In the genomic region with DNA sequence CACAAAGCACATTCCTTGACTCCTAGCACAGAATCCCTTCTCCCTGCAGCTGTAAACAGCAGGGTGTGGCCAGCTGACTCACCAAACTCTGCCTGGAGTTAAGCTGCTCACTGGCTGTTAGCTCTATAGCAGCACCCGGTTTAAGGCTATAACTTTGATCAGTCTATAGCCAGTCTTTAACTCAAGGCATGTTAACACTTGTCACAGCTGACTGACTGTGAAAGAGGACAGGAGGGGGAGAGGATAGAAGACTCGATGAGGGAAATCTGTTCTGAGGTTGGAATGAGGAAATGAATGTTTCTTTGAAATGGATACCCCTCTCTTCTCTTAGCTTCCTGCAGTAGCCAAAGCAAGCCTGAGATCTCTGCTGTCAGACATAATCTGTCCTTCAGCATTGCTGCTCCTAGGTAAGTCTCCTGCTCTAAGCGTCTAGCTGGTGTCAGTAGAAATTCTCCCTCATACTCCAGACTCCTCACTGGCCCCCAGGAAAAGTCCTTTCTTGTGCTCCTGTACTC, we compare ENCODE assay signal across 8 mouse cellular contexts. TPM values are rescaled to one million over a fixed set of nuclear protein-coding genes. Genes with fewer than 3 reads are reported as not detected.
DNase-seq lines count a peak whose midpoint lies in the region; ATAC-seq and TF ChIP-seq lines count a peak whose summit lies in the region.

No protein-coding gene starts in this region.

- WGBS in cerebellum, adult 2 months: 3% methylated on average over 3 of the region's 3 CpGs
- WGBS in forebrain, embryonic 11.5 days: 2% methylated on average over 3 of the region's 3 CpGs
- WGBS in hindbrain, embryonic 16.5 days: 2% methylated on average over 3 of the region's 3 CpGs
- WGBS in liver, embryonic 16.5 days (ENCODE audit: insufficient replicate concordance): 3% methylated on average over 3 of the region's 3 CpGs

- ATAC-seq in forebrain, embryonic 11.5 days (replicated peaks; ENCODE audit: low FRiP score): peak; percentile 25; the same call in 1 of the 2 replicates
- no peak for ATAC-seq in hindbrain, embryonic 16.5 days
- ATAC-seq in liver, embryonic 16.5 days (ENCODE audit: low read depth): peak; percentile 89
- ATAC-seq in neutrophil, adult 5-6 weeks (ENCODE audit: extremely low read depth, insufficient number of reproducible peaks, low FRiP score, poor library complexity, severe bottlenecking): 0 out of 2 replicates have a peak, but pooled peaks have one; percentile 19

- H3K4me3 ChIP-seq in cerebellum, adult 2 months (replicated peaks; ENCODE audit: insufficient read depth, low read depth, low read length): peak overlapping the region; percentile 9
- H3K4me3 ChIP-seq in forebrain, embryonic 11.5 days (ENCODE audit: low read depth, low read length): peak overlapping the region; percentile 36
- H3K4me3 ChIP-seq in hindbrain, embryonic 16.5 days (ENCODE audit: low read length): peak overlapping the region; percentile 44
- H3K4me3 ChIP-seq in liver, embryonic 16.5 days (ENCODE audit: low read depth, low read length): peak overlapping the region; percentile 70

- no peak for TF ChIP-seq POLR2A in cerebellum, adult 2 months (IDR thresholded peaks at IDR 0.05; ENCODE audit: borderline replicate concordance, insufficient read depth, low read length)

- peak overlapping the region; percentile 36 for H3K4me2 ChIP-seq in forebrain, embryonic 11.5 days (ENCODE audit: low read depth, low read length, severe bottlenecking)
- peak overlapping the region; percentile 49 for H3K4me2 ChIP-seq in hindbrain, embryonic 16.5 days (ENCODE audit: low read length)
- H3K4me2 ChIP-seq in liver, embryonic 16.5 days (ENCODE audit: low read depth, low read length): peak overlapping the region; percentile 51

- no peaks in the 10 kb centered on the region for H3K4me1 ChIP-seq in cerebellum, adult 2 months (ENCODE audit: control insufficient read depth, insufficient read depth, low read length)
- H3K4me1 ChIP-seq in forebrain, embryonic 11.5 days (replicated peaks; ENCODE audit: control insufficient read depth, insufficient read depth, low read length): no peaks in the 10 kb centered on the region
- no peaks in the 10 kb centered on the region for H3K4me1 ChIP-seq in hindbrain, embryonic 16.5 days (ENCODE audit: control insufficient read depth, insufficient read depth, low read depth, low read length)
- H3K4me1 ChIP-seq in liver, embryonic 16.5 days (ENCODE audit: control insufficient read depth, low read depth, low read length): peaks cover 8% of the 10 kb centered on the region

- no peaks in the 10 kb centered on the region for H3K36me3 ChIP-seq in forebrain, embryonic 11.5 days (ENCODE audit: control insufficient read depth, insufficient read depth, low read length)
- H3K36me3 ChIP-seq in hindbrain, embryonic 16.5 days (ENCODE audit: control insufficient read depth, insufficient read depth, low read length): no peaks in the 10 kb centered on the region
- no peaks in the 10 kb centered on the region for H3K36me3 ChIP-seq in liver, embryonic 16.5 days (ENCODE audit: control insufficient read depth, insufficient read depth)

- no peak for DNase-seq in cerebellum, adult 2 months
- DNase-seq in cerebellum, adult 11-12 months: no peak
- DNase-seq in adrenal gland, adult 8-10 months: peak; percentile 8
- no peak for DNase-seq in forebrain, embryonic 11.5 days (ENCODE audit: low spot score)
- no peak for DNase-seq in right cerebral cortex, postnatal 25 days

- H3K27me3 ChIP-seq in cerebellum, adult 2 months (ENCODE audit: control insufficient read depth, insufficient read depth, low read length): no peaks in the 10 kb centered on the region
- H3K27me3 ChIP-seq in forebrain, embryonic 11.5 days (ENCODE audit: control insufficient read depth, insufficient read depth, low read length): no peaks in the 10 kb centered on the region
- no peaks in the 10 kb centered on the region for H3K27me3 ChIP-seq in hindbrain, embryonic 16.5 days (replicated peaks; ENCODE audit: control insufficient read depth, insufficient read depth, low read length)
- no peaks in the 10 kb centered on the region for H3K27me3 ChIP-seq in liver, embryonic 16.5 days (ENCODE audit: control insufficient read depth, insufficient read depth, low read depth, low read length)

- no peak overlapping the region for H3K27ac ChIP-seq in cerebellum, adult 2 months (ENCODE audit: insufficient read depth, low read length)
- no peak overlapping the region for H3K27ac ChIP-seq in forebrain, embryonic 11.5 days (ENCODE audit: low read depth, low read length)
- no peak overlapping the region for H3K27ac ChIP-seq in hindbrain, embryonic 16.5 days (ENCODE audit: low read depth, low read length)
- peak overlapping the region; percentile 65 for H3K27ac ChIP-seq in liver, embryonic 16.5 days (ENCODE audit: low read length)

- TF ChIP-seq CTCF in cerebellum, adult 2 months (IDR thresholded peaks at IDR 0.05; ENCODE audit: borderline replicate concordance, insufficient read depth, low read depth, low read length): no peak

- H3K9me3 ChIP-seq in forebrain, embryonic 11.5 days (ENCODE audit: control insufficient read depth, low read length): no peaks in the 10 kb centered on the region
- no peaks in the 10 kb centered on the region for H3K9me3 ChIP-seq in hindbrain, embryonic 16.5 days (ENCODE audit: control insufficient read depth, low read length)
- H3K9me3 ChIP-seq in liver, embryonic 16.5 days (replicated peaks; ENCODE audit: control insufficient read depth, low read length): no peaks in the 10 kb centered on the region

- no peak overlapping the region; the same call in 1 of the 2 replicates for H3K9ac ChIP-seq in forebrain, embryonic 11.5 days (ENCODE audit: low read length)
- peak overlapping the region; percentile 12; the same call in 1 of the 2 replicates for H3K9ac ChIP-seq in hindbrain, embryonic 16.5 days (ENCODE audit: low read depth, low read length)
- H3K9ac ChIP-seq in liver, embryonic 16.5 days (ENCODE audit: low read depth, low read length): peak overlapping the region; percentile 4

RNA-seq across cellular contexts. Expression of gene Vwa5a, which starts 0.9 kb away (rescaled TPM):
- polyA plus RNA-seq in cerebellum, adult 2 months (2012; rRNA removed): 8.1 and 8.4 TPM in 2 replicates
- total RNA-seq in adrenal gland, adult 8-10 months (2022): 10 to 100 TPM; 50.5 to 75.2 (median 60.9) TPM
- 9.1 and 9.7 TPM in 2 replicates for polyA plus RNA-seq in forebrain, embryonic 11.5 days (2014; fragmentation: Nextera tagmentation; extraction: Ambion mirVana)
- 8.7 and 9.7 TPM in 2 replicates for polyA plus RNA-seq in hindbrain, embryonic 16.5 days (2015; fragmentation: Nextera tagmentation; extraction: Ambion mirVana)
- 9.0 and 9.5 TPM in 2 replicates for polyA plus RNA-seq in liver, embryonic 16.5 days (2015; fragmentation: Nextera tagmentation; extraction: Ambion mirVana)
- 9.8 and 10.4 TPM in 2 replicates for total RNA-seq in neutrophil, adult 5-6 weeks (2017)

RNA-seq across cellular contexts. Expression of gene Olfr919, which starts 15.5 kb away (rescaled TPM):
- not detected in 2 replicates for polyA plus RNA-seq in cerebellum, adult 2 months (2012; rRNA removed)
- not detected for total RNA-seq in adrenal gland, adult 8-10 months (2022)
- polyA plus RNA-seq in forebrain, embryonic 11.5 days (2014; fragmentation: Nextera tagmentation; extraction: Ambion mirVana): not detected in 2 replicates
- polyA plus RNA-seq in hindbrain, embryonic 16.5 days (2015; fragmentation: Nextera tagmentation; extraction: Ambion mirVana): not detected in 2 replicates
- polyA plus RNA-seq in liver, embryonic 16.5 days (2015; fragmentation: Nextera tagmentation; extraction: Ambion mirVana): not detected in 2 replicates
- not detected in 2 replicates for total RNA-seq in neutrophil, adult 5-6 weeks (2017)

RNA-seq across cellular contexts. Expression of gene Olfr920, which starts 33.1 kb away (rescaled TPM):
- polyA plus RNA-seq in cerebellum, adult 2 months (2012; rRNA removed): 0.20 and 0.24 TPM in 2 replicates
- under 1 TPM; 0.23 to 0.83 (median 0.51) TPM for total RNA-seq in adrenal gland, adult 8-10 months (2022)
- not detected in 2 replicates for polyA plus RNA-seq in forebrain, embryonic 11.5 days (2014; fragmentation: Nextera tagmentation; extraction: Ambion mirVana)
- polyA plus RNA-seq in hindbrain, embryonic 16.5 days (2015; fragmentation: Nextera tagmentation; extraction: Ambion mirVana): not detected in 2 replicates
- polyA plus RNA-seq in liver, embryonic 16.5 days (2015; fragmentation: Nextera tagmentation; extraction: Ambion mirVana): not detected in 2 replicates
- total RNA-seq in neutrophil, adult 5-6 weeks (2017): 0.12 TPM in 2 replicates

RNA-seq across cellular contexts. Expression of gene Olfr918, which starts 44.6 kb away (rescaled TPM):
- polyA plus RNA-seq in cerebellum, adult 2 months (2012; rRNA removed): not detected in 2 replicates
- total RNA-seq in adrenal gland, adult 8-10 months (2022): not detected
- polyA plus RNA-seq in forebrain, embryonic 11.5 days (2014; fragmentation: Nextera tagmentation; extraction: Ambion mirVana): not detected in 2 replicates
- polyA plus RNA-seq in hindbrain, embryonic 16.5 days (2015; fragmentation: Nextera tagmentation; extraction: Ambion mirVana): not detected in 2 replicates
- polyA plus RNA-seq in liver, embryonic 16.5 days (2015; fragmentation: Nextera tagmentation; extraction: Ambion mirVana): not detected in 2 replicates
- not detected in 2 replicates for total RNA-seq in neutrophil, adult 5-6 weeks (2017)

RNA-seq across cellular contexts. Expression of gene Olfr917, which starts 53.3 kb away (rescaled TPM):
- polyA plus RNA-seq in cerebellum, adult 2 months (2012; rRNA removed): not detected in 2 replicates
- total RNA-seq in adrenal gland, adult 8-10 months (2022): not detected
- polyA plus RNA-seq in forebrain, embryonic 11.5 days (2014; fragmentation: Nextera tagmentation; extraction: Ambion mirVana): not detected in 2 replicates
- not detected in 2 replicates for polyA plus RNA-seq in hindbrain, embryonic 16.5 days (2015; fragmentation: Nextera tagmentation; extraction: Ambion mirVana)
- polyA plus RNA-seq in liver, embryonic 16.5 days (2015; fragmentation: Nextera tagmentation; extraction: Ambion mirVana): not detected in 2 replicates
- not detected in 2 replicates for total RNA-seq in neutrophil, adult 5-6 weeks (2017)

Comparison
In these comparisons a context has a peak if more than half of its experiments do, and no peak if none do; other contexts are left out.
1. H3K4me3 ChIP-seq: peak in every context shown above with its lines; median percentile 70 in liver, embryonic 16.5 days; 44 in hindbrain, embryonic 16.5 days; 36 in forebrain, embryonic 11.5 days; 9 in cerebellum, adult 2 months.